Mouse (Mus musculus): ENCODE data around the gene Bag6. TPM values are rescaled to one million over a fixed set of nuclear protein-coding genes. Genes with fewer than 3 reads are reported as not detected.

The Bag6 gene
- polyA plus RNA-seq, 1 experiment from 2014 or later = 93.9 TPM

- H3K9ac ChIP-seq (replicated peaks) = no peak overlapping the region
- H3K9me3 ChIP-seq = no peaks in the 10 kb centered on the region
- ATAC-seq = no peak
- no peak overlapping the region for H3K4me3 ChIP-seq (replicated peaks)
- H3K27ac ChIP-seq = no peak overlapping the region
- H3K27me3 ChIP-seq = no peaks in the 10 kb centered on the region
- H3K4me1 ChIP-seq (replicated peaks) = no peaks in the 10 kb centered on the region
- H3K36me3 ChIP-seq = peaks cover 98% of the 10 kb centered on the region
- H3K4me2 ChIP-seq (replicated peaks) = no peak overlapping the region
- 81% methylated on average over 7 of the region's 7 CpGs for whole genome bisulfite sequencing
These were observed 19.6 kb downstream of the Bag6 start for GRCm38 (mm10) chr17:35154616-35155015.

GRCm38 (mm10) chr17:35155451-35155850 lies 20.5 kb downstream of the Bag6 start:
- Histone ChIP-seq H3K4me2 (replicated peaks) (no peak overlapping the region), H3K9me3 (no peaks in the 10 kb centered on the region), H3K9ac (replicated peaks) (no peak overlapping the region), H3K27ac (no peak overlapping the region), H3K4me1 (replicated peaks) (no peaks in the 10 kb centered on the region), H3K4me3 (replicated peaks) (no peak overlapping the region), H3K36me3 (peaks cover 98% of the 10 kb centered on the region), H3K27me3 (no peaks in the 10 kb centered on the region)
- WGBS = 93% methylated on average over 12 of the region's 12 CpGs
- ATAC-seq = no peak

GRCm38 (mm10) chr17:35156461-35157200 lies 21.7 kb downstream of the Bag6 start:
- Histone ChIP-seq H3K36me3 (peaks cover 100% of the 10 kb centered on the region), H3K9me3 (no peaks in the 10 kb centered on the region), H3K27ac (no peak overlapping the region), H3K4me1 (replicated peaks) (peaks cover 6% of the 10 kb centered on the region), H3K4me3 (replicated peaks) (no peak overlapping the region), H3K4me2 (replicated peaks) (no peak overlapping the region), H3K27me3 (no peaks in the 10 kb centered on the region), H3K9ac (replicated peaks) (no peak overlapping the region)
- no peak for ATAC-seq
- 93% methylated on average over 33 of the region's 33 CpGs for WGBS

- 96% methylated on average over 8 of the region's 8 CpGs for WGBS
These were observed 22.3 kb downstream of the Bag6 start for GRCm38 (mm10) chr17:35157254-35157653.

GRCm38 (mm10) chr17:35157661-35158175 lies 22.7 kb downstream of the Bag6 start:
- WGBS = 90% methylated on average over 8 of the region's 8 CpGs
- ATAC-seq = no peak
- Histone ChIP-seq H3K4me3 (replicated peaks) (no peak overlapping the region), H3K4me2 (replicated peaks) (no peak overlapping the region), H3K27ac (no peak overlapping the region), H3K27me3 (no peaks in the 10 kb centered on the region), H3K36me3 (peaks cover 95% of the 10 kb centered on the region), H3K9ac (replicated peaks) (no peak overlapping the region), H3K9me3 (no peaks in the 10 kb centered on the region), H3K4me1 (replicated peaks) (peaks cover 16% of the 10 kb centered on the region)

More at GRCm38 (mm10) chr17:35157254-35157653, 22.3 kb downstream of the Bag6 start:
- H3K9me3 ChIP-seq = no peaks in the 10 kb centered on the region
- no peak overlapping the region for H3K4me3 ChIP-seq (replicated peaks)
- no peak overlapping the region for H3K9ac ChIP-seq (replicated peaks)
- H3K27ac ChIP-seq = no peak overlapping the region
- H3K27me3 ChIP-seq = no peaks in the 10 kb centered on the region
- no peak overlapping the region for H3K4me2 ChIP-seq (replicated peaks)
- peaks cover 100% of the 10 kb centered on the region for H3K36me3 ChIP-seq
- ATAC-seq = no peak
- peaks cover 12% of the 10 kb centered on the region for H3K4me1 ChIP-seq (replicated peaks)

GRCm38 (mm10) chr17:35158850-35159593 lies 24.0 kb downstream of the Bag6 start:
- H3K4me3 ChIP-seq (replicated peaks) = no peak overlapping the region
- WGBS = 96% methylated on average over 16 of the region's 16 CpGs
- peak overlapping the region; percentile 42; the same call in 1 of the 2 replicates for H3K9ac ChIP-seq (replicated peaks)
- peaks cover 82% of the 10 kb centered on the region for H3K36me3 ChIP-seq
- H3K27me3 ChIP-seq = no peaks in the 10 kb centered on the region
- H3K4me2 ChIP-seq (replicated peaks) = no peak overlapping the region
- peaks cover 24% of the 10 kb centered on the region for H3K4me1 ChIP-seq (replicated peaks)
- no peak overlapping the region for H3K27ac ChIP-seq
- H3K9me3 ChIP-seq = no peaks in the 10 kb centered on the region
- no peak for ATAC-seq

GRCm38 (mm10) chr17:35159638-35160037 lies 24.7 kb downstream of the Bag6 start:
- 85% methylated on average over 7 of the region's 7 CpGs for WGBS
- H3K27me3 ChIP-seq = no peaks in the 10 kb centered on the region
- no peak overlapping the region for H3K27ac ChIP-seq
- peaks cover 76% of the 10 kb centered on the region for H3K36me3 ChIP-seq
- H3K4me2 ChIP-seq (replicated peaks) = no peak overlapping the region
- no peak overlapping the region for H3K4me3 ChIP-seq (replicated peaks)
- ATAC-seq = no peak
- no peak overlapping the region for H3K9ac ChIP-seq (replicated peaks)
- no peaks in the 10 kb centered on the region for H3K9me3 ChIP-seq
- peaks cover 24% of the 10 kb centered on the region for H3K4me1 ChIP-seq (replicated peaks)

GRCm38 (mm10) chr17:35161421-35161820 lies 26.4 kb downstream of the Bag6 start:
- Histone ChIP-seq H3K9ac (replicated peaks) (0 out of 2 replicates have a peak overlapping the region, but pooled peaks have one; percentile 100), H3K4me2 (replicated peaks) (peak overlapping the region; percentile 91; the same call in 1 of the 2 replicates)

GRCm38 (mm10) chr17:35162121-35162520 lies 27.1 kb downstream of the Bag6 start:
- H3K27me3 ChIP-seq = no peaks in the 10 kb centered on the region
- no peaks in the 10 kb centered on the region for H3K9me3 ChIP-seq
- H3K4me3 ChIP-seq (replicated peaks) = peak overlapping the region; percentile 99
- H3K4me2 ChIP-seq (replicated peaks) = peak overlapping the region; percentile 91
- no peak overlapping the region for H3K27ac ChIP-seq
- H3K9ac ChIP-seq (replicated peaks) = peak overlapping the region; percentile 100
- WGBS = 73% methylated on average over 14 of the region's 14 CpGs
- peaks cover 35% of the 10 kb centered on the region for H3K4me1 ChIP-seq (replicated peaks)
- H3K36me3 ChIP-seq = peaks cover 51% of the 10 kb centered on the region
- ATAC-seq = no peak

More at GRCm38 (mm10) chr17:35161421-35161820, 26.4 kb downstream of the Bag6 start:
- 89% methylated on average over 11 of the region's 11 CpGs for WGBS
- Histone ChIP-seq H3K36me3 (peaks cover 58% of the 10 kb centered on the region), H3K9me3 (no peaks in the 10 kb centered on the region), H3K27ac (no peak overlapping the region), H3K27me3 (no peaks in the 10 kb centered on the region), H3K4me3 (replicated peaks) (0 out of 2 replicates have a peak overlapping the region, but pooled peaks have one; percentile 99), H3K4me1 (replicated peaks) (peaks cover 33% of the 10 kb centered on the region)
- ATAC-seq = no peak

- Histone ChIP-seq H3K9me3 (no peaks in the 10 kb centered on the region), H3K27me3 (no peaks in the 10 kb centered on the region), H3K4me1 (replicated peaks) (peaks cover 35% of the 10 kb centered on the region), H3K9ac (replicated peaks) (peak overlapping the region; percentile 100), H3K4me2 (replicated peaks) (peak overlapping the region; percentile 91), H3K4me3 (replicated peaks) (peak overlapping the region; percentile 99), H3K27ac (peak overlapping the region; percentile 14), H3K36me3 (peaks cover 45% of the 10 kb centered on the region)
- ATAC-seq = no peak
- 51% methylated on average over 12 of the region's 12 CpGs for WGBS
These were observed 27.8 kb downstream of the Bag6 start for GRCm38 (mm10) chr17:35162730-35163129.

- Histone ChIP-seq H3K27me3 (no peaks in the 10 kb centered on the region), H3K4me2 (replicated peaks) (peak overlapping the region; percentile 91), H3K4me3 (replicated peaks) (peak overlapping the region; percentile 99), H3K36me3 (peaks cover 37% of the 10 kb centered on the region), H3K4me1 (replicated peaks) (peaks cover 35% of the 10 kb centered on the region), H3K9me3 (no peaks in the 10 kb centered on the region), H3K9ac (replicated peaks) (peak overlapping the region; percentile 100), H3K27ac (peak overlapping the region; percentile 97)
- no peak for ATAC-seq
- 10% methylated on average over 8 of the region's 8 CpGs for WGBS
These were observed 28.5 kb downstream of the Bag6 start for GRCm38 (mm10) chr17:35163326-35164081.

Measured in midbrain, embryonic 13.5 days (tissue).